Mouse (Mus musculus) C2C12 (cell line): Measurements from ENCODE around the gene Sept7.

Experiments used
- CTCF ChIP-seq: IDR thresholded peaks from one replicate; pipeline ENCODE4 v1.5.1; 2011; ENCODE audit not compliant: control insufficient read depth, insufficient read depth, insufficient read length
- MYOD1 ChIP-seq: IDR thresholded peaks from one replicate; pipeline ENCODE4 v1.6.1; 2011; ENCODE audit warnings: low read depth; ENCODE audit not compliant: control insufficient read depth, insufficient read length

DNA sequence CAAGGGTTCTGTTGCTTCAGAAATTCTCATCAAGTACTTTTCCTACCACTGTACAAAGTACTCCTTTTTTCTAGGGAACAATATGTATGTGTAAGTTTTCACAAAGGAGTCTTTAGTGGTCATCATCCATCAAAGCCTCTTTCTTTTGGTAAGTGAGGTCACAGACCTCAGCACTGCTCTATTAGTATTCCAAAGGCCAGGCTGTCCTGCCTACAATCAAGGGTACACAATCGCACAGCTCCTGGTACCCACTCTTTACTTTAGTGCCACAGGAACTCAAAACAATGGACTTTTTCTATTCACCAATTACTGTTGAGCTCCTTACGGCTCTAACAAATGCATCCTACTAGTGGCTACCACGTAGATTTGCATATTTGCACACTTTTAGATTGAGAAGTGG is 11.2 kb upstream of the Sept7 start:
- TF ChIP-seq CTCF (no peak), MYOD1 (no peak)
